Mouse (Mus musculus) lung, postnatal 4 days (tissue): ENCODE results near the gene Gm15155.
"Not testable (repeated sequence)": the region's sequence is repeated elsewhere in the genome, so short reads cannot be mapped to it uniquely, and the experiment has no call there.

ENCODE experiments used
- DNase-seq, 2 experiments: peaks; one replicate each; pipeline ENCODE4 v3.0.0; 2021

The Gm15155 gene

DNA sequence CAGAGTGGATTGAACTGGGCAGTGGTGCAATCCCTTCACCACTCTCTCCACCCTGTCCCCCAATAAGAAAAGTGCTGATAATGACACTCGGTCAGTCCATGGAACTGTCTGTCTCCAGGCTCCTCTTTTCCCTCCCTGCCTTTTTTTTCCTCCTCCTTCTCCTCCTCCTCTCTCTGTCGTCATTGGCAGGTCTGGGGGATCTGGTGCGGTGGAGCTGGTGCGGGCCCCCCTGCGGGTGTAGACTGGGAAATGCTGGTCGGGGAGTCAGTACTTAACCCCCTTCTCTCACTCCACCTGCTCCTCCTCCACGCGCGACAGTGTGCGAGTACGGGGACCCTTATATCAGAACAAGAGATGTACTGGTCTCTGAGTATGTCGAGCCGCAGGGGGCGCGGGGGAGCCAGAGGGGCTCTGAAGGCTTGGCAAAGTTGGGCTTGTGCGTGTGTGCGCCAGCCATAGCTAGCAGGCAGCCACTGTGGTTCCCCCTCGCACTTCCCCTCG, at the start of gene Gm15155:
Gm15155 (plus strand) TSS at position 401 of the 501 bp plus-strand sequence.
- DNase-seq, result no peak

GRCm38 (mm10) chrX:155579791-155580190, 44.8 kb upstream of the Gm15155 start:
- no peak for DNase-seq

DNA sequence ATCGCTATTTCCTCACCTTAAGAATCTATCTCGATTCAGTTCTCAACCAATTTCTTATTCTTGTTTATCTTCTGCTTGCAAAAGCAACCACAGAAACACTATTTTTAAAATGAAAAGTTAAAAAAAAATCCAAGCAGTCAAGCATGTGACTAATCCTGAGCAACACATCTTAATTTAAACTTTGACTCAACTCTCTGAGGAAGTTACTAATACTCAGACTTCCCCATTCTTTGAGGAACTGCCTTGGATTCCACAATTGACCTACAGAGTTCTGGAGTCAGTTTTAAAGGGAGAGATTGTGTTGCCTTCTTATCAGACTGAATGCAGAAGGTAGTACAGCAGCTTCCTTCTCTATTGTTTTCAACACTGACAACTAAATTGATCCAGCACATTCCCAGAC, 40.0 kb upstream of the Gm15155 start:
- no peak for DNase-seq

DNA sequence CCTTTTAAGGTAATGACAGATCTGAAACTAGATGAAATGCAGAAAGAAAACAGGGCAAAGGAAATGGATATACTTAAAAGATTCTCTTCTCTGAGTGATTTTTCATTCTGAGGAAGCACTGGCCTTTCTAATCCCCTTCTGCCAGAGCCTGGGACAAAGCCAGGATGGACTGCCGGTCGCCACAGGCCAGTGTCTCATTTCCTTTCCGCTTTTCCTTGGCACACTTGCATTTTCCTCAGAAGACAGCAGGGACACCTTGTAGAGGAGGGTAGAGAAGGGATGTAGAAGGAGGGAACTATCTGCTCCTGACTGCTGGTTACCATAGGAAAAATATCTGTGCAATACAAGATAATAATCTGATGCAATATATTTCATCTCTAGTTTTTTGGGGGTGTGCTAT, 33.1 kb upstream of the Gm15155 start:
- DNase-seq, result no peak

GRCm38 (mm10) chrX:155592467-155592866, 32.1 kb upstream of the Gm15155 start:
- DNase-seq, result no peak

GRCm38 (mm10) chrX:155594685-155595084, 29.9 kb upstream of the Gm15155 start:
- no peak for DNase-seq

GRCm38 (mm10) chrX:155596390-155596789, 28.2 kb upstream of the Gm15155 start:
- DNase-seq, result no peak

DNA sequence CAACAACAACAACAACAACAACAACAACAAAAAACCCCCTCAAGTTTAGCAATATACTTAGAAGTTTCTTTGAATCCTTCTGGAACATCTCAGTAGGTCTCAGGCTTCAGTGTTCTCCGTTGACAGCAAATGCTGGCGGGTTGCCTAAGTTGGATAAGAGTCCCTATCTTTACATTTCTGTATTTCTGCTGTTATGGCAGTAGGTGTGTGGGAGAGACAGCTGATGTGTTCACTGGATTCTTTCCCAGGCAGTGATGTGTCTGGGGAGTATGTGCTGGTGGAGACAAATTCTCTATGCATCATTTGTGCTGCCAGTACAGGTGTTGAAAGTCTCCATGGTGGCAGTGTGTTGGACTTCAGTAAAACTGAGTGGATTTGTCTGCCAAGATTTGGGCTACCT, 23.3 kb upstream of the Gm15155 start:
- DNase-seq, result no peak

DNA sequence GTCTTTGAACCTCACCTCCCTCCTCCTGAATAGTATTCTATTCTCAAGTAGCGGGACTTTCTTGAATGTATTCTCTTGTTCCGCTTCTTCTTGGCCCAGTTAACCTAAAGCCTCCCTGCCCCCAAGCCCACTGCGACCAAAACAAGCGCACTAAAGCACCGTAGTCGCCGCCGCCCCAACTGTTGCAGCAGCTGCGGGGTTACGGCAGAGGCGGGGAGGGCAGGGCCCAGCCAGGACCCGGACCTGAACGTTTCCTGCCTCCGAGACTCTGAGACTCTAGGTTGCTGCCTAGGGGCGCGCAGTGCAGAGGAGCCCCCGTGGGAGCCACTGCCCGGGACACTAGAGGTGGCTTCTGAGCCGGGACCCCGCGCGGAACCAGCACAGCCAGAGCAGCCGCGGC, 2.0 kb upstream of the Gm15155 start:
- peak in 1 of 2 experiments; percentile 14 for DNase-seq

- DNase-seq, result peak in 1 of 2 experiments; percentile 17
Observed at GRCm38 (mm10) chrX:155622961-155623599, 1.5 kb upstream of the Gm15155 start.

- no peak for DNase-seq
Observed at GRCm38 (mm10) chrX:155623701-155624281, 750 bp upstream of the Gm15155 start, which contains the start of gene Ptchd1. Ptchd1 (minus strand) TSS chrX:155623814.

DNA sequence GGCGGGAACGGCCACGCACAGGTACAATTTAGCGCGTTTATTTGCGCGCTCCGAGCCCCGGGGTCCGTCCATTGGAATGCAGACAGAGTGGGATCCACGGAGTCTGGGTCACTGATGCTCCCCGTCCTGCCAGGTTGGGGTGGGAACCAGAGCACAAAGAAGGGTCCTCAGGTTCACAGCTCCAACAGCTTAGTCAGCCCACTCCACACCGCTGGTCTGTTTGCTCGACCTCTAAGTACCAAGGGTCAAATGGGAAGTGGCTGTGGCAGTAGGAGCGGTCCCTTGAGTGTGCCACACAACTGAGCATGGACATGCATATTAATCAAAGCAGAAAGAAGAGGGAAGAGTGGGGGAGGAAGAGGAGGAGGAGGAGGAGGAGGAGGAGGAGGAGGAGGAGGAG, 354 bp downstream of the Gm15155 start:
- DNase-seq, result no peak

- DNase-seq, result no peak
Observed at GRCm38 (mm10) chrX:155625671-155626196, 1.2 kb downstream of the Gm15155 start.

DNA sequence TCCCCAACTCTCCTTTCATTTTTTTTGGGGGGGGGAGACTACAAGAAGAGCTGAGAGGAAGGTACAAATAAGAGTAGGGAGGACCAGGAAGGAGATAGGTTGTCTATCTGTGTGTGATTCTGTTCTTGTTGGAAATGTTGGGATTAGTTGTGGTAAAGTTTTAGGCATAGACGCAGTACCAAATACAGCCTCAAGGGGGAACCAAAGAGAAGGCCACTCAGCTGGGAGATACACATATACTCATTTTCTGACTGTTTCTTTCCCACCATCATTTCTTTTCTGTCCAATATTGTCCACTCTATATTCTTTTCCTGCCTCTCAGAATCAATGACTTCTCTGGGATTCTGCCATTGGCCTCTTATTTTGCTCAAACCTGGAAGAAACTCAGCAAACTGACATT, 19.4 kb downstream of the Gm15155 start:
- no peak for DNase-seq

DNA sequence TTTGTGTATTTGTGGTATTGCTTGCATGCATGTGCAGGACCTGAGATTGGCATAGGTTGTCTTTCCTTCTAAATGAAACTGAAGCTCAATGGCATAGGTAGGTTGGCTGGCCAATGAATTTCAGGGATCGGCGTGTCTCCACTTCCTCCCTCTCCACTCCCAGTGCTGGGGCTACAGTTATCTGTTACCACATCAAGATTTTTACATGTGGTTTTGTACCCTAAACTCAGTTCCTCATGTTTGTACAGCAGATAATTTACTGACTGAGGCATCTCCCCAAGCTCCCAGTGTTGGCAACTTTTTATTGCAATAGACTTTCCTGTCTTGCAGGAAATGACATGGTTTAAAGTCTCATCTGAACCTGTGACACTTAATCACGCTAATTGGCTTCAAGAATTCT, 21.4 kb downstream of the Gm15155 start:
- no peak for DNase-seq

DNA sequence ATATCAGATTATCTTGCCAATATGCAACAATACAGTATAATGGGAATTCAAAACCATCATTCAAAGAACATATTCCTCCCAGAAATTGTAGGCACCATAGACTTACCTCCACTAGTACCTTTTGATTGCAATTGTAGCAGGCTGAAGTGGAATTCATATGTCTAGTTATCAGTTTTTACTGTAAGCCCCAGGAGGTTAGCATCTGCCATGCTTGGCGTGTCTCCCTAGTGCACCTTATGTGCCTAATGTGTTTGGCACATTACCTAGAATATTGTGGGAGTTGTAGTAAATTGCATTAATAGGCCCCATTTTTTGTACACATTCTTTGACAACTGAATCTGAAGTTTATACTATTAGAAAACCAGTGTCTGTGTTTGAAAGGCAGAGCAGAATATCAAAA, 33.4 kb downstream of the Gm15155 start:
- DNase-seq, result no peak

- not testable (repeated sequence) for DNase-seq
Observed at GRCm38 (mm10) chrX:155690440-155690839, 65.9 kb downstream of the Gm15155 start.

- no peak for DNase-seq
Observed at GRCm38 (mm10) chrX:155724157-155724556, 99.6 kb downstream of the Gm15155 start.

- DNase-seq, result no peak
Observed at GRCm38 (mm10) chrX:155728387-155728786, 103.8 kb downstream of the Gm15155 start.

GRCm38 (mm10) chrX:155888118-155888517, 263.6 kb downstream of the Gm15155 start:
- no peak for DNase-seq

DNA sequence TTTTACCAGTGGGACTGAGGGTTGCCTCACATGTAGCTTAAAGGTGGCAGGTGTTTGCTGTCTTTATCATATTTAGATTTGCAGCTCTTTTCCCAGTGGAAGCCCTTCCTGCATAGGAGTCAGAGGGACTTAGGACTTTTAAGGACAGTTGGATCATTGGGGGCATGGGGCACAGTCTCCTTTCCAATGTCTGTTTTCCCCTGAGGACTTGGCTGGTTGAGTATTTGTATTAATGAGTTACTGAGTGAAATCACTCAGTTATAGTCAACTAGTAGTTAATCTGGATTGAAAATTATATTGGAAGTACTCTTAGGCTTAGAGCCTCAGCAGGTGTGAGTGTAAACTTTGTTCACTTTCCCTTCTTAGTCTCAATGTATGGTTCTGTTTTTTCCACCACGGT, 275.5 kb downstream of the Gm15155 start:
- no peak for DNase-seq

GRCm38 (mm10) chrX:155901742-155902141, 277.2 kb downstream of the Gm15155 start:
- DNase-seq, result no peak

GRCm38 (mm10) chrX:155903108-155903507, 278.6 kb downstream of the Gm15155 start:
- DNase-seq, result no peak

DNA sequence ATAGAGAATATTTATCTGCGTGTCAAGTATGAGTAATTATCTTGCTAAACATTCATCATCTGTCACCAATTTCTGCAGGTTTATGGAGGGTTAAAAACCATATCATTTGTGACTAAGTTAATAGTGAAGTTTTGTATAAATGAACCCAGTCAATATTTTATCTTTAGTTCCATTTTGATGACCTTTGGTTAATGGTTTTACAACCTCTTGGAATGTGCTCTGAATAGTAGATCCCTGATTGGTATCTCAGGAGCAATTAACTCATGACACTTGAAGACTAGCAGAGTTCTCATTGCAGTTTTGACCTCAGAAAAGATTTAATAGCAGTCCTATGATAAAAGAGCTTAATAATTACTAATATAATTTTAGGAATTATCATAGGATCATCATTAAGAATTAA, 385.2 kb downstream of the Gm15155 start:
- no peak for DNase-seq
